Mouse (Mus musculus) lung, adult 2 months (tissue): ENCODE data around the gene Ghrh. TPM values are rescaled to one million over a fixed set of nuclear protein-coding genes. Genes with fewer than 3 reads are reported as not detected.
A peak's percentile ranks its signal among the peaks of the same experiment; 100 is the strongest.

Experiments
- DNase-seq: peaks from one replicate; pipeline ENCODE4 v3.0.0; 2022
- H3K4me1 ChIP-seq: fragments of 200-500 bp; 2 replicates; pipeline ENCODE4 v1.6.1; 2011; ENCODE audit warnings: low read length; ENCODE audit not compliant: control insufficient read depth, insufficient read depth
- H3K4me3 ChIP-seq: fragments of 200-500 bp; replicated peaks from 2 replicates; pipeline ENCODE3; 2011; ENCODE audit warnings: low read depth, mild to moderate bottlenecking, control low read depth, low read length; ENCODE audit errors: extremely low read depth
- CTCF ChIP-seq: fragments of 200-500 bp; IDR thresholded peaks from 2 replicates; pipeline ENCODE4 v1.5.1; 2011; ENCODE audit warnings: mild to moderate bottlenecking, low read length, control low read depth; ENCODE audit not compliant: insufficient read depth
- POLR2A ChIP-seq: fragments of 200-500 bp; IDR thresholded peaks from 2 replicates; pipeline ENCODE4 v1.6.1; 2011; ENCODE audit warnings: low read depth, mild to moderate bottlenecking, control low read depth, low read length, borderline replicate concordance; ENCODE audit errors: extremely low read depth
- WGBS: fragments of 180-500 bp; shearing (Covaris S2); methylation state at CpG from one replicate; pipeline ENCODE4 v1.1.7; 2018; 5-methylcytosine and 5-hydroxymethylcytosine counted together
- polyA plus RNA-seq: library from polyadenylated mRNA; depleted of rRNA; stranded (reverse); fragments of >200 nt; gene quantifications from 2 replicates; pipeline ENCODE4 v1.2.3, GENCODE M21; 2012

The Ghrh gene
- polyA plus RNA-seq, 1 experiment: not detected

GRCm38 (mm10) chr2:157375794-157376757, 28.8 kb upstream of the Ghrh start:
- 46% methylated on average over 14 of the region's 14 CpGs for WGBS
- no peak for TF ChIP-seq CTCF
- TF ChIP-seq POLR2A: no peak
- DNase-seq: no peak
- Histone ChIP-seq H3K4me3 (no peak overlapping the region), H3K4me1 (peaks cover 20% of the 10 kb centered on the region)

DNA sequence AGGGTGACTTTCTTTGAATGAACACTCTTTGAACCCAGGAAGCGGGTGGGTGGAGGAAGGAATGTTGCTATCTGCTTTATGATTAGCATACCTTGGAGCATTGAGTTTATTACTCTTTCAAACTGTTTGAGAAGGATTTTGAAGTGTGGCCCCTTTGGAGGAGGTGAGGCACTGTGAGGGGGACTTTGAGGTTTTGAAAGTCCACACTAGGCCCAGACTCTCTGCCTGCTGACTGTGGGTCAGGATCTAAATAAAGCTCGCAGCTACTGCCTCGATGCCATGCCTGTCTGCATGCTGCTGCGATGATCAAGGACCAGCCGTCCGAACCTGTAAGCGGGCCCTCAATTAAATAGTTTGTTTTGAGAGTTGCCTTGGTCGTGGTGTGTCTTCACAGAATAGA, 27.7 kb upstream of the Ghrh start:
- Histone ChIP-seq H3K4me1 (peaks cover 20% of the 10 kb centered on the region), H3K4me3 (no peak overlapping the region)
- no peak for TF ChIP-seq CTCF
- DNase-seq: no peak
- WGBS: 57% methylated on average over 8 of the region's 8 CpGs

GRCm38 (mm10) chr2:157373681-157374080, 26.4 kb upstream of the Ghrh start:
- Histone ChIP-seq H3K4me3 (no peak overlapping the region), H3K4me1 (peaks cover 20% of the 10 kb centered on the region)
- 45% methylated on average over 3 of the region's 3 CpGs for WGBS
- DNase-seq: peak; percentile 66
- no peak for TF ChIP-seq POLR2A
- no peak for TF ChIP-seq CTCF

GRCm38 (mm10) chr2:157371696-157372095, 24.4 kb upstream of the Ghrh start:
- H3K4me1 ChIP-seq: peaks cover 20% of the 10 kb centered on the region
- no peak for DNase-seq
- H3K4me3 ChIP-seq: no peak overlapping the region
- TF ChIP-seq POLR2A (no peak), CTCF (no peak)
- WGBS: 56% methylated on average over 6 of the region's 6 CpGs

DNA sequence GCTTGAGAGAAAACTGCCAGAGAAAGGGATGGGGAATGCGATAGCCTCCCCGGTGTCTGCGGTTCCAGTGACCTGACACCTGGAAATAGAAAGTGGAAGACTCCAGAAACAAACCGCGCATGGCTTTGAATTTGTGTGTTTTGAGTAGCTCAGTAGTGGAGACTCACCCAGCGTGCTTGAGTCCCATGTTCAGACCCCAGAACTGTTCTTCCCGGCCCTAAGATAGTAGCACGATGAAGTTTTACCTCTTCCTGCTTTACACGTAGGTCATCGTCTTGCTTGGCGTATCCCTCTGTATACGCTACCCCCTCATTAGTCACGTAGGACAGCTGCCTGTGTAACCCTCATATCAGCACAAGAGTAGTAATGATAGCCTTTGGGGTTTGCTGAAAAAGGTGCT, 20.7 kb upstream of the Ghrh start:
- H3K4me1 ChIP-seq: peaks cover 11% of the 10 kb centered on the region
- no peak for TF ChIP-seq POLR2A
- TF ChIP-seq CTCF: no peak
- WGBS: 2% methylated on average over 13 of the region's 13 CpGs
- DNase-seq: no peak
- H3K4me3 ChIP-seq: peak overlapping the region; percentile 75

GRCm38 (mm10) chr2:157367184-157367893, 20.0 kb upstream of the Ghrh start, which contains the start of gene Manbal:
TSS of gene Manbal (plus strand) at chr2:157367594.
- WGBS: 4% methylated on average over 42 of the region's 42 CpGs
- DNase-seq: peak; percentile 98
- H3K4me1 ChIP-seq: peaks cover 6% of the 10 kb centered on the region
- H3K4me3 ChIP-seq: peak within 1 kb of the TSS; percentile 75
- peak; percentile 92 for TF ChIP-seq POLR2A
- no peak for TF ChIP-seq CTCF

- no peak for TF ChIP-seq CTCF
- TF ChIP-seq POLR2A: no peak
- H3K4me3 ChIP-seq: no peak overlapping the region
- DNase-seq: no peak
- H3K4me1 ChIP-seq: peaks cover 4% of the 10 kb centered on the region
- 63% methylated on average over 9 of the region's 9 CpGs for WGBS
Measured at GRCm38 (mm10) chr2:157366762-157367161, 19.5 kb upstream of the Ghrh start.

- WGBS: 78% methylated on average over 3 of the region's 3 CpGs
- no peak for DNase-seq
- Histone ChIP-seq H3K4me1 (peaks cover 3% of the 10 kb centered on the region; the same call in 1 of the 2 replicates), H3K4me3 (no peak overlapping the region)
- no peak for TF ChIP-seq POLR2A
- no peak for TF ChIP-seq CTCF
Measured at GRCm38 (mm10) chr2:157363031-157363430, 15.7 kb upstream of the Ghrh start.

DNA sequence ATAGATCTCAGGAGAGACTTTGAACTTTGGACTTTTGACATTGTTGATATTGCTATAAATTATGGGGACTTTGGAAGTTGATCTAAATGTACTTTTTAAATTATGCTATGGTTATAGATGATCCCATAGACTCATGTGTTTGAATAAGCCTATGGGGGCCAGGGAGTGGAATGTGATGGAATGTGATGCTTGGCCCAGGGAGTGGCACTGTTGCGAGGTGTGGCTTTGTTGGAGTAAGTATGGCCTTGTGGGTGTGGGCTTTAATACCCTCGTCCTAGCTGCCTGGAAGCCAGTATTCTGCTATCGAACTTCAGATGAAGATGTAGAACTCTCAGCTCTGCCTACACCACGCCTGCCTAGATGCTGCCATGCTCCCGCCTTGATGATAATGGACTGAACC, 12.7 kb upstream of the Ghrh start:
- DNase-seq: no peak
- H3K4me3 ChIP-seq: no peak overlapping the region
- no peak for TF ChIP-seq CTCF
- no peak for TF ChIP-seq POLR2A
- H3K4me1 ChIP-seq: no peaks in the 10 kb centered on the region
- WGBS: 73% methylated on average over 5 of the region's 5 CpGs
